Comparison of ENCODE assay signal across 10 mouse cellular contexts in genomic region chr17:12045861-12046273, GRCm38 (mm10).
DNase-seq lines count a peak whose midpoint lies in the region; ATAC-seq and TF ChIP-seq lines count a peak whose summit lies in the region.
"Had no signal": no experiment of that assay in that cellular context is flagged by ENCODE, and none has a peak within 500 bp of the region (broad histone marks: within the 10 kb centered on the region; RNA-seq: fewer than 3 reads in every experiment).

No protein-coding gene starts in this region.

- no peak for TF ChIP-seq CTCF in brain, embryonic 14.5 days (IDR thresholded peaks at IDR 0.05; ENCODE audit: borderline replicate concordance, extremely low read depth, insufficient read depth, insufficient read length)

- H3K27ac ChIP-seq in limb, embryonic 13.5 days: no peak overlapping the region; the same call in 1 of the 2 replicates
- no peak overlapping the region for H3K27ac ChIP-seq in limb, embryonic 10.5 days
- H3K27ac ChIP-seq in kidney, embryonic 16.5 days (ENCODE audit: low read length): no peak overlapping the region
- H3K27ac ChIP-seq: heart, embryonic 13.5 days had no signal

- 52% methylated on average over 5 of the region's 5 CpGs for WGBS in limb, embryonic 13.5 days
- WGBS in limb, embryonic 10.5 days: 45% methylated on average over 5 of the region's 5 CpGs
- 60% methylated on average over 5 of the region's 5 CpGs for WGBS in kidney, embryonic 16.5 days

- H3K4me3 ChIP-seq in limb, embryonic 13.5 days: no peak overlapping the region
- H3K4me3 ChIP-seq in limb, embryonic 10.5 days: no peak overlapping the region
- no peak overlapping the region for H3K4me3 ChIP-seq in kidney, embryonic 16.5 days (ENCODE audit: low read length)
- H3K4me3 ChIP-seq: heart, embryonic 13.5 days; megakaryocyte, embryonic 14.5 days had no signal

- no peak for TF ChIP-seq POLR2A in brain, embryonic 14.5 days (IDR thresholded peaks at IDR 0.05; ENCODE audit: borderline replicate concordance, extremely low read depth, insufficient read depth, insufficient read length, poor library complexity, severe bottlenecking)

- no peak overlapping the region for H3K9ac ChIP-seq in limb, embryonic 13.5 days
- no peak overlapping the region for H3K9ac ChIP-seq in kidney, embryonic 16.5 days (replicated peaks; ENCODE audit: low read length)
- H3K9ac ChIP-seq: heart, embryonic 13.5 days had no signal

- peaks cover 13% of the 10 kb centered on the region for H3K4me1 ChIP-seq in limb, embryonic 13.5 days
- peaks cover 8% of the 10 kb centered on the region for H3K4me1 ChIP-seq in limb, embryonic 10.5 days
- H3K4me1 ChIP-seq in kidney, embryonic 16.5 days (ENCODE audit: insufficient read depth, low read length): no peaks in the 10 kb centered on the region; the same call in 1 of the 2 replicates
- H3K4me1 ChIP-seq: megakaryocyte, embryonic 14.5 days had no signal

- no peaks in the 10 kb centered on the region for H3K36me3 ChIP-seq in limb, embryonic 13.5 days
- no peaks in the 10 kb centered on the region for H3K36me3 ChIP-seq in limb, embryonic 10.5 days
- H3K36me3 ChIP-seq in kidney, embryonic 16.5 days (ENCODE audit: insufficient read depth, low read length): no peaks in the 10 kb centered on the region
- H3K36me3 ChIP-seq: heart, embryonic 13.5 days had no signal

- no peaks in the 10 kb centered on the region for H3K9me3 ChIP-seq in limb, embryonic 13.5 days
- H3K9me3 ChIP-seq in limb, embryonic 10.5 days (replicated peaks): no peaks in the 10 kb centered on the region
- H3K9me3 ChIP-seq in kidney, embryonic 16.5 days (ENCODE audit: low read length): no peaks in the 10 kb centered on the region
- H3K9me3 ChIP-seq: heart, embryonic 13.5 days; megakaryocyte, embryonic 14.5 days had no signal

- peaks cover 12% of the 10 kb centered on the region for H3K27me3 ChIP-seq in limb, embryonic 13.5 days
- peaks cover 14% of the 10 kb centered on the region; the same call in 1 of the 2 replicates for H3K27me3 ChIP-seq in limb, embryonic 10.5 days (ENCODE audit: low read depth, poor library complexity, severe bottlenecking)
- H3K27me3 ChIP-seq in kidney, embryonic 16.5 days (ENCODE audit: insufficient read depth, low read length): no peaks in the 10 kb centered on the region; the same call in 1 of the 2 replicates

- DNase-seq in limb, embryonic 10.5 days (ENCODE audit: low spot score): no peak
- DNase-seq in brain, embryonic 14.5 days (ENCODE audit: low read depth): peak; percentile 92
- peak; percentile 56 for DNase-seq in gastrocnemius, adult 18-20 months (ENCODE audit: low spot score)
- peak; percentile 22 to 59 for DNase-seq in left cerebral cortex, adult 18-20 months (ENCODE audit: low spot score in 2 of 2)
- DNase-seq in retina, embryonic 14.5 days (ENCODE audit: low spot score): no peak

- ATAC-seq in limb, embryonic 13.5 days (ENCODE audit: low FRiP score, low read depth): peak; percentile 46; the same call in 1 of the 2 replicates
- ATAC-seq in kidney, embryonic 16.5 days (ENCODE audit: low FRiP score, low TSS enrichment): no peak
- ATAC-seq in megakaryocyte progenitor cell, adult 5-6 weeks (replicated peaks; ENCODE audit: poor library complexity): no peak

- H3K4me2 ChIP-seq in limb, embryonic 13.5 days (replicated peaks): no peak overlapping the region
- H3K4me2 ChIP-seq in kidney, embryonic 16.5 days (replicated peaks; ENCODE audit: low read depth, low read length): no peak overlapping the region
- H3K4me2 ChIP-seq: heart, embryonic 13.5 days had no signal

Comparison
In these comparisons a context has a peak if more than half of its experiments do, and no peak if none do; other contexts are left out.
1. DNase-seq: peak in brain, embryonic 14.5 days (single experiment), gastrocnemius, adult 18-20 months (single experiment) and left cerebral cortex, adult 18-20 months (2 of 2); none in limb, embryonic 10.5 days (single experiment) and retina, embryonic 14.5 days (single experiment).